Mouse (Mus musculus) liver, embryonic 11.5 days (tissue): ENCODE results near the gene Smim24. TPM values are rescaled to one million over a fixed set of nuclear protein-coding genes. Genes with fewer than 3 reads are reported as not detected.

Experiments used
- ATAC-seq: fragments of 200-750 bp; cut with Nextera tagmentation; replicated peaks from 2 replicates; pipeline ENCODE4 v1.8.0; 2017; ENCODE audit warnings: moderate number of reproducible peaks, mild to moderate bottlenecking, moderate TSS enrichment, moderate library complexity; ENCODE audit not compliant: low FRiP score
- DNase-seq: peaks from one replicate; pipeline ENCODE4 v3.0.0-alpha.2; 2017; ENCODE audit warnings: low spot score
- H3K27ac ChIP-seq: fragments of 300-500 bp; sonication (generic); 2 replicates; pipeline ENCODE4 v1.5.1; 2014; ENCODE audit warnings: mild to moderate bottlenecking, low read depth, low read length, control low read depth
- H3K27me3 ChIP-seq: fragments of 300-500 bp; sonication (generic); replicated peaks from 2 replicates; pipeline ENCODE4 v1.6.1; 2014; ENCODE audit warnings: low read length, mixed read lengths; ENCODE audit not compliant: control insufficient read depth, insufficient read depth
- H3K36me3 ChIP-seq: fragments of 300-500 bp; sonication (generic); 2 replicates; pipeline ENCODE4 v1.6.1; 2014; ENCODE audit warnings: mild to moderate bottlenecking, low read length, moderate library complexity, mixed read lengths; ENCODE audit not compliant: control insufficient read depth, insufficient read depth
- H3K4me1 ChIP-seq: fragments of 300-500 bp; sonication (generic); replicated peaks from 2 replicates; pipeline ENCODE4 v1.6.1; 2014; ENCODE audit warnings: low read length, mixed read lengths; ENCODE audit not compliant: control insufficient read depth, insufficient read depth
- H3K4me2 ChIP-seq: fragments of 300-500 bp; sonication (generic); 2 replicates; pipeline ENCODE4 v1.6.1; 2014; ENCODE audit warnings: mild to moderate bottlenecking, control low read depth, moderate library complexity
- H3K4me3 ChIP-seq: fragments of 300-500 bp; sonication (generic); 2 replicates; pipeline ENCODE4 v1.5.1; 2014; ENCODE audit warnings: low read depth, low read length, control low read depth
- H3K9ac ChIP-seq: fragments of 300-500 bp; sonication (generic); 2 replicates; pipeline ENCODE4 v1.6.1; 2014; ENCODE audit warnings: low read depth, low read length, control low read depth
- H3K9me3 ChIP-seq: fragments of 300-500 bp; sonication (generic); 2 replicates; pipeline ENCODE4 v1.6.1; 2016; ENCODE audit warnings: low read length, inconsistent platforms, mixed read lengths; ENCODE audit not compliant: control insufficient read depth
- whole genome bisulfite sequencing: fragments of 180-500 bp; shearing (Covaris S2); extraction: QIAGEN DNeasy Blood & Tissue Kit; methylation state at CpG from one replicate; pipeline ENCODE4 v1.1.7; 2014; 5-methylcytosine and 5-hydroxymethylcytosine counted together
- polyA plus RNA-seq: library from polyadenylated mRNA; unstranded; fragments of >200 nt; fragmentation: Nextera tagmentation; extraction: Ambion mirVana; gene quantifications from 2 replicates; pipeline ENCODE4 v1.2.1, GENCODE M21; 2014

Smim24 gene
- polyA plus RNA-seq, 1 experiment from 2014 or later: 4.5 TPM

DNA sequence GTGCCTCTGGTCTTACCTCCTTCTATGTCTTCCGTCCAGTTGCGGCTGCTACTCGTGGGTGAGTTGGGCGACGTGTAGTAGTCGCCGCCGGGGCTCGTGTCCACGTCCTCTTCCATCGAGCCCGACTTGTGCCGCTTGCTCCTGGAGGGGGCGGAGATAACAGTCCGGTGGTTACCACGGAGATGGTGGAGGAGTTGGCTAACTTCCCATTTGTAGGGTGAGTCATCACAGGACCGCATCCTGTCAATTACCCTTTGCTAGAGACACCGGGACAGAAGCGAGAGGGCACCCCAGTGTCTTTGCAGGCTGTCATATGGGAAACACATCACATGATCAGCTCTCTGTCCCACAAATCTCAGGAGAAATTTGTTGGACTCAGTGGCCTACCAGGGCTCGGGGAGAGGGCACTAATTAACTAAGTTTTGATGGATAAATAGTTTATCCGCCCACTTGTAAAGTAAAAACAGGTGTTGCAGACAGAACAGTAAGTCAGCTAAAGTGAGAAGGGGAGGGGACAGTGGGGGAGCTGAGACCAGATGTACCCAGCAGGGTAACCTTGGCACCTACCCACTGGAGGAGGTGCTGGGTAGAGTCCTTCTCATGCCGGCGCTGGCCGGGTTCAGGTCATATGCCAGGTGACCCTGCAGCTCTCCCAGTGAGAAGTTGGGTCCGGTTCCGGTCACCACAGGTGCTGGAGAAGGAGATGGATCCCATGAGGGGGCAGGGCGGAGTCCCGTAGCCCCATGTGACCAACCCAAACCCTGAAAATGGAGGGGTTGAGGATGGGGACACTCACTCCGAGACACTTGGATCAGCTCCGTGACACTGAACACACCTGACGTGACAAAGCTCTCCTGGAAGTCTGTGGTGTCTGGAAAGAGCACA is 14.9 kb downstream of the Smim24 start:
- Histone ChIP-seq H3K36me3 (no peaks in the 10 kb centered on the region; the same call in 1 of the 2 replicates), H3K9me3 (no peaks in the 10 kb centered on the region), H3K27me3 (peaks cover 24% of the 10 kb centered on the region), H3K9ac (peak overlapping the region; percentile 14; the same call in 1 of the 2 replicates), H3K4me2 (peak overlapping the region; percentile 48), H3K4me3 (peak overlapping the region; percentile 34), H3K4me1 (peaks cover 80% of the 10 kb centered on the region), H3K27ac (peak overlapping the region; percentile 75)
- ATAC-seq (no peak), DNase-seq (no peak)
- 16% methylated on average over 31 of the region's 31 CpGs for WGBS

DNA sequence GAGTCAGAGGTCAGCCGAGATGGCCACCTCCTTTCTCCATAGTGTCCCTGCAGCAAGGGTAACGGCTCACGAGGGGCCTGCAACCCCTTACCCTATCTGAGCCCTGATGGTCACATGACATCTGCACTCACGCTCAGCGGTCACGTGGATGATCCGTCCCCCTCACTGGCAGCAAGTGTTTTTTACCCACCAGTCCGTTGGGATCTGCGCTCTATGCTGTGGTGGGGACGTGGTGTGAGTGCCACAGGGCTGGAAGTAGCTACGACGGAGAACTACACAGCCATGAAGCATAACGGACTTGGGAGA is 15.5 kb downstream of the Smim24 start:
- WGBS: 32% methylated on average over 13 of the region's 13 CpGs
- ATAC-seq: no peak
- Histone ChIP-seq H3K9me3 (no peaks in the 10 kb centered on the region), H3K27ac (peak overlapping the region; percentile 75), H3K36me3 (no peaks in the 10 kb centered on the region; the same call in 1 of the 2 replicates), H3K4me3 (peak overlapping the region; percentile 21; the same call in 1 of the 2 replicates), H3K4me2 (peak overlapping the region; percentile 48), H3K27me3 (peaks cover 24% of the 10 kb centered on the region), H3K9ac (0 out of 2 replicates have a peak overlapping the region, but pooled peaks have one; percentile 14), H3K4me1 (peaks cover 80% of the 10 kb centered on the region)
- DNase-seq: no peak

DNA sequence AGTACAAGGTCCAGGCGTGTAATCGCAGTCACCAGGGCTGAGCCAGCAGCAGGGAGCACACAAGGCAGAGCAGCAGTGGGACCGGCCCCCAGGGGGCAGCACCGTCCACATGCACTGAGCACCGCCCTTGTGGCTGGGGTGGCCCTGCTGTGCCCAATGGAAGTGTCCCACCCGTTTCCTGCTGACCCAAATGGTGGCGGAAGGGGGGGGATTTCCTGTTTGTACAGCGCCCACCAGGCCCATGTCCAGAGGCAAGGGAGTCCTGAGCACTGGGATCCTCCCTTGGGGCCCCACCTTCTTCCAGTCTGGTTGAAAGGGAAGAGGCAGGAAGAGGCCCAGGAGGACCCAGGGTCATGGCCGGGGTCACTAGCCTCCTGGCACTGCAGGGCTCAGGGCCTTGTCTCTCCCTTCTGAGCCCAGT is 16.0 kb downstream of the Smim24 start:
- peak overlapping the region; percentile 48 for H3K4me2 ChIP-seq
- DNase-seq (peak; percentile 85), ATAC-seq (peak; percentile 76)
- H3K27ac ChIP-seq: peak overlapping the region; percentile 75
- no peaks in the 10 kb centered on the region; the same call in 1 of the 2 replicates for H3K36me3 ChIP-seq
- no peaks in the 10 kb centered on the region for H3K9me3 ChIP-seq
- H3K27me3 ChIP-seq: peaks cover 24% of the 10 kb centered on the region
- H3K4me3 ChIP-seq: peak overlapping the region; percentile 21; the same call in 1 of the 2 replicates
- peaks cover 84% of the 10 kb centered on the region for H3K4me1 ChIP-seq
- WGBS: 3% methylated on average over 9 of the region's 9 CpGs
- H3K9ac ChIP-seq: 0 out of 2 replicates have a peak overlapping the region, but pooled peaks have one; percentile 35

DNA sequence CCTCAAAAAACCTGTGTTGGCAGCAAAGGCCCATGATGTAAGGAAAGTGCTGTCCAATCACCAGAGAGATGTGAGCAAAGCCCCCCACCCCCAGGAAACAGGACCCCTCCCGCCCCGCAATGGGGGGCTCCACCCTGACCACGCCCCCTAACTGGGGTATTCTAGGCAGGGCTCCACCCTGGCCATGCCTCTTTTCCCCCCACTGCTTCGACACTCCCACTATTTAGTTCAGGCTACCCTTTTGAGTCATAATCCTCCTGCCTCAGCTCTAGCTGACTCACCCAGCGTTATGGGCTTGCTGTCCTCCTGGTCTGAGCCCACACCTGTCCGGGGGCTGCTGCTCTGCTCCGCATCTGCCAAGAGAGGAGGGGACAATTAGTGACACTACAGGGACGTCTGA is 16.5 kb downstream of the Smim24 start:
- H3K27ac ChIP-seq: peak overlapping the region; percentile 75
- WGBS: 17% methylated on average over 8 of the region's 8 CpGs
- peak overlapping the region; percentile 48 for H3K4me2 ChIP-seq
- no peaks in the 10 kb centered on the region; the same call in 1 of the 2 replicates for H3K36me3 ChIP-seq
- H3K4me1 ChIP-seq: peaks cover 86% of the 10 kb centered on the region
- peaks cover 24% of the 10 kb centered on the region for H3K27me3 ChIP-seq
- DNase-seq (no peak), ATAC-seq (peak; percentile 8; the same call in 1 of the 2 replicates)
- H3K9me3 ChIP-seq: no peaks in the 10 kb centered on the region
- peak overlapping the region; percentile 35; the same call in 1 of the 2 replicates for H3K9ac ChIP-seq
- H3K4me3 ChIP-seq: peak overlapping the region; percentile 29

DNA sequence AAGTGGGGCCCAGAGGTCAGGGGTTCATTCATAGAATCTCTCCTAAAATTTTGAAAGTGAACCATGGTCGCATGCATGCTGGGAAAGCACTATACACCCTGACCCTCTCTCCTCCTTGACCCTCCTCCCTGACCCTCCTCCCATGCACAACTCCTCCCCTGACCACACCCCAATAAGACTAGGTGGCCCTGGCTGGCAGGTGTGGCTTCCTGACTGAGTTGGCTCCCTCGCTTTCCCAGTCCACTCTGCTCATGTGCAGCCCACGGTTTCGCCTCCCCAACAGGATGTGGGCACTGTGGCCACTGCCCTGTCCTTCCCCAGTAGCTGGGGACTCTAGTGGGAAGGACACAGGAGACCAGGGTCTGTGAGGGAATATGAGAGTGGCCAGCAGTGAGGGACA is 17.5 kb downstream of the Smim24 start:
- Histone ChIP-seq H3K27me3 (peaks cover 24% of the 10 kb centered on the region), H3K9ac (no peak overlapping the region), H3K4me2 (peak overlapping the region; percentile 48), H3K9me3 (no peaks in the 10 kb centered on the region), H3K4me1 (peaks cover 95% of the 10 kb centered on the region), H3K27ac (peak overlapping the region; percentile 75; the same call in 1 of the 2 replicates), H3K4me3 (peak overlapping the region; percentile 29), H3K36me3 (no peaks in the 10 kb centered on the region; the same call in 1 of the 2 replicates)
- ATAC-seq (no peak), DNase-seq (no peak)
- WGBS: 29% methylated on average over 4 of the region's 4 CpGs

DNA sequence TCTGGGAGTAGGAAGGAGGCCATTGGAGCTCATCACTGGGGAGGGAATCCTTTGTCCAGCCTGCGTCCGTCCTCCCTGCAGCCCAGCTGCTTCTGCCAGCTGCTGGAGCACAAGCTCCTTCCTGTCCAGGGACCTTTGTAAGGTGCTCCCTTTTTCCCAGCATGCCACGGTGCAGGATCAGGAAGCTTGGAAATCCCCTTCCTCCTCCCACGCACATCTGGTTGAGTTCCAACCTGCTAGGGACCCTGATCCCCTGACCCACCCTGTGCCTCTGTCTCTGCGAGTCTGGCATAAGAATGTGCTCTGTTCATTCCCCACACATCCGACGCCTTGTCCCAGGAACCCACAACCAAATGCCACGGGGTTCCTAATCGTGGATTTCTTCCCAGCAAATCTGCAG is 18.1 kb downstream of the Smim24 start:
- DNase-seq (no peak), ATAC-seq (no peak)
- WGBS: 72% methylated on average over 9 of the region's 9 CpGs
- no peaks in the 10 kb centered on the region; the same call in 1 of the 2 replicates for H3K36me3 ChIP-seq
- no peak overlapping the region for H3K9ac ChIP-seq
- H3K4me2 ChIP-seq: peak overlapping the region; percentile 48
- H3K4me3 ChIP-seq: peak overlapping the region; percentile 29; the same call in 1 of the 2 replicates
- peaks cover 24% of the 10 kb centered on the region for H3K27me3 ChIP-seq
- H3K9me3 ChIP-seq: no peaks in the 10 kb centered on the region
- H3K4me1 ChIP-seq: peaks cover 92% of the 10 kb centered on the region
- peak overlapping the region; percentile 62 for H3K27ac ChIP-seq

DNA sequence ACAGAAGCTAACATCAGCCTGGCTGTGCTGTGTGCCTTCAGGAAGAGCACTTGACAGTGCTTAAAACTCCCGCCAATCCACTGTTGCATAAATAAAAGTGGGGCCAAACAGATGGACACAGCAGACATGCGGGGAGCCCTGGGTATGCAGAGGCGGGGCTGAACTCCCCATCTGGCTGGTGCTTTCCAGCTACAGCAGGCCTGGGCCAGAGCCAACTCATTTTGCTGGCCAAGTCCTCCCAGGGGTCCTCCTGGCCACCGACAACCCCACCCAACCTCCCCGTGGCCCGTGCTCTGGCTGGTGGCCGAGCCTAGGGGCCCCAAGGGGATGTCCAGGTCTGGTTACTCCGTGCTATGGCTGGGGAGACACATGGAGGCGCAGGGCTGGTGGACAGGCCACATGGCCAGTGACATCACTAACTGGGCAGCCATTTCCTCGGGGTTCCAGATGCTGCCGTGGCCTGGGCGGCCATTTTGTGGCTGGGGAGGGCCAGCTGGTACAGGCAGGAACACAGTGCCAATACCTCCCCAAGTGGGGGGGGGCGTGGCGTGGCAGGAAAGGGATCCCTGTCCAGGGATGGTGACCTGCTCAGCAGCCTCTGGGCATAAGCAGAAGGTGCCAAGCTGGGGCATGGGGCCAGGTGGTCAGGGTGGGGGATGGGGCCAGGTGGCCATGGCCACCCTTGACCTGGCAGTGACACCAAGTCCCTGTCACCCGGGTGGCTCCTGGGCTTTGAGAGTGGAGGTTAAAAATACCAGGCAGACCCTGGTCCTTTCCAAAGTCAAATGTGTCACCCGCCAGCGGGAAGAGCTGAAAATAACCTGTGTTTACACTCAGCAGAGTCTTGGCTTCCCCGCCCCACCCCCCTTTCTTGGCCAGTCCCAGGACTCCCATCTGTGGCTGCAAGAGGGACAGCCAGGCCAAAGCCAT is 18.9 kb downstream of the Smim24 start:
- 75% methylated on average over 18 of the region's 18 CpGs for WGBS
- H3K27ac ChIP-seq: peak overlapping the region; percentile 62
- H3K36me3 ChIP-seq: no peaks in the 10 kb centered on the region; the same call in 1 of the 2 replicates
- H3K4me1 ChIP-seq: peaks cover 89% of the 10 kb centered on the region
- no peak overlapping the region for H3K4me3 ChIP-seq
- no peak overlapping the region for H3K9ac ChIP-seq
- H3K9me3 ChIP-seq: no peaks in the 10 kb centered on the region
- H3K4me2 ChIP-seq: no peak overlapping the region
- H3K27me3 ChIP-seq: peaks cover 17% of the 10 kb centered on the region
- ATAC-seq: no peak
- no peak for DNase-seq

DNA sequence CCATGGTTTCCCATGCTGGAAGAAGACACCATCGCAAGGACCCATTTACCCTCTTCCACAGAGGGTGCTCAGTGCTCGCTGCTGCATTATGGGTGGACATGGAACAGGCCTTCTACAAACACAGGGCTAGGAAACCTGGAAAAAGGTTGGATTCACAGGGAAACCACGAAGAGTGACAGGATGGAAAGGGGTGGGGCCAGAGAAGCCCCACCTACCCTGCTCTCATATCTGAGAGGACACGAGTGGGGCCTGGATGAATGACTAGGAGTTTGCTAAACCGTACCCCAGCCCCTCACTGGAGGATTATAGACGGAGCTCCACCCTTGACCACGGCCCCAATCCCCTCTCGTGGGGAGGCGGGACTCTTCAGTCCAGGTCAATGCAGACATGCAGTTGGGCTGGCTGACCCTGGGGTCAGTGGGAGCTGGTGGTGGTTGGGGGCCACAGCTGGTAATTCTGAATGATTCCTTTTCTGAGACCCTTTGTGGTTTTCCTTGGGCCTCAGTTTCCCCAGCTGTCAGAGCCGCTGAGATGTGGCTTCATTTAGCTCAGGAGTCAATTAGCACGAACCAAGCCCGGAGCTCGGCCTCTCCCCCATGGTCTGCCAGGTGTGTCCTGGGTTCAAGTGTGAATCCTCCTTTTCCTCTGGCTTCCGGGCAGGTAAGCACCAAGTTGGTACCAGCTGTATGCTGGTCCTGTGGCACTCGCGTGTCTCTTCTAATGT is 19.9 kb downstream of the Smim24 start:
- H3K4me1 ChIP-seq: peaks cover 89% of the 10 kb centered on the region
- H3K27ac ChIP-seq: peak overlapping the region; percentile 25; the same call in 1 of the 2 replicates
- H3K36me3 ChIP-seq: no peaks in the 10 kb centered on the region; the same call in 1 of the 2 replicates
- H3K9me3 ChIP-seq: no peaks in the 10 kb centered on the region
- no peak overlapping the region for H3K4me2 ChIP-seq
- 70% methylated on average over 16 of the region's 16 CpGs for WGBS
- peaks cover 8% of the 10 kb centered on the region for H3K27me3 ChIP-seq
- no peak overlapping the region for H3K4me3 ChIP-seq
- ATAC-seq: no peak
- no peak for DNase-seq
- no peak overlapping the region for H3K9ac ChIP-seq
